Mouse (Mus musculus) MEL (cell line): Measurements from ENCODE around the gene Pycr1. TPM values are rescaled to one million over a fixed set of nuclear protein-coding genes. Genes with fewer than 3 reads are reported as not detected.

Source experiments
- DNase-seq: peaks from one replicate; pipeline ENCODE4 v3.0.0; 2011; ENCODE audit warnings: low read depth, low spot score
- H3K27ac ChIP-seq: 2 replicates; pipeline ENCODE4 v1.5.1; 2012; ENCODE audit warnings: low read depth, mild to moderate bottlenecking, control low read depth, low read length, moderate library complexity; ENCODE audit not compliant: control insufficient read depth
- H3K27me3 ChIP-seq, 2 experiments: fragments of 150-350 bp in 1 of 2; sonication (generic) in 1 of 2; 2 replicates each; pipeline ENCODE4 v1.6.1; 2012; ENCODE audit warnings: low read length in 2 of 2, mild to moderate bottlenecking in 2 of 2, improper control_type of control experiment in 1 of 2, moderate library complexity in 1 of 2; ENCODE audit not compliant: insufficient read depth in 2 of 2, control insufficient read depth in 1 of 2
- H3K36me3 ChIP-seq, 2 experiments: 2 replicates each; pipeline ENCODE4 v1.6.1; 2012 to 2014; ENCODE audit warnings: low read length in 2 of 2, improper control_type of control experiment in 1 of 2, inconsistent platforms in 1 of 2, mild to moderate bottlenecking in 1 of 2; ENCODE audit not compliant: insufficient read depth in 2 of 2, control insufficient read depth in 1 of 2
- H3K4me1 ChIP-seq, 2 experiments: fragments of 150-350 bp in 1 of 2; sonication (generic) in 1 of 2; 2 replicates each; pipeline ENCODE4 v1.6.1; 2012; ENCODE audit warnings: low read length in 2 of 2, improper control_type of control experiment in 1 of 2, mild to moderate bottlenecking in 1 of 2; ENCODE audit not compliant: insufficient read depth in 2 of 2, control insufficient read depth in 1 of 2
- H3K4me3 ChIP-seq, 2 experiments: fragments of 150-350 bp in 1 of 2; sonication (generic) in 1 of 2; 2 replicates each; pipeline ENCODE4 v1.5.1; 2012; ENCODE audit warnings: low read depth in 2 of 2, low read length in 2 of 2, mild to moderate bottlenecking in 2 of 2, moderate library complexity in 2 of 2, control low read depth in 1 of 2, improper control_type of control experiment in 1 of 2; ENCODE audit not compliant: control insufficient read depth in 1 of 2, insufficient read depth in 1 of 2
- H3K79me2 ChIP-seq: 2 replicates; pipeline ENCODE4 v1.6.1; 2012; ENCODE audit warnings: mild to moderate bottlenecking, low read length, moderate library complexity; ENCODE audit not compliant: control insufficient read depth, poor library complexity, insufficient read depth
- H3K9ac ChIP-seq: 2 replicates; pipeline ENCODE4 v1.6.1; 2012; ENCODE audit warnings: low read depth, mild to moderate bottlenecking, control low read depth, low read length, moderate library complexity; ENCODE audit not compliant: control insufficient read depth, poor library complexity, severe bottlenecking
- H3K9me3 ChIP-seq: fragments of 150-350 bp; sonication (generic); replicated peaks from 2 replicates; pipeline ENCODE4 v1.6.1; 2012; ENCODE audit warnings: mild to moderate bottlenecking, low read length, improper control_type of control experiment, moderate library complexity; ENCODE audit not compliant: insufficient read depth
- BHLHE40 ChIP-seq: IDR thresholded peaks from 2 replicates; pipeline ENCODE4 v1.6.1; 2012; ENCODE audit warnings: low read depth, mild to moderate bottlenecking, inconsistent platforms, low read length, improper control_type of control experiment, borderline replicate concordance
- CHD1 ChIP-seq: IDR thresholded peaks from 2 replicates; pipeline ENCODE4 v1.6.1; 2012; ENCODE audit warnings: low read depth, mild to moderate bottlenecking, inconsistent platforms, low read length, improper control_type of control experiment
- CHD2 ChIP-seq: IDR thresholded peaks from 2 replicates; pipeline ENCODE4 v1.6.1; 2011; ENCODE audit warnings: low read length, improper control_type of control experiment
- CTCF ChIP-seq, 3 experiments: IDR thresholded peaks in 2 of 3; conservative IDR thresholded peaks in 1 of 3; 2 replicates each; pipeline ENCODE4 v1.5.1; 2011 to 2012; ENCODE audit warnings: low read length in 3 of 3, low read depth in 2 of 3, mild to moderate bottlenecking in 2 of 3, improper control_type of control experiment in 1 of 3, inconsistent platforms in 1 of 3, mixed read lengths in 1 of 3, moderate library complexity in 1 of 3; ENCODE audit not compliant: control insufficient read depth in 1 of 3, insufficient read depth in 1 of 3, poor library complexity in 1 of 3, severe bottlenecking in 1 of 3
- E2F4 ChIP-seq: IDR thresholded peaks from 2 replicates; pipeline ENCODE4 v1.6.1; 2011; ENCODE audit warnings: low read depth, low read length, improper control_type of control experiment, borderline replicate concordance
- ELF1 ChIP-seq: IDR thresholded peaks from 2 replicates; pipeline ENCODE4 v1.6.1; 2014; ENCODE audit warnings: low read depth, mild to moderate bottlenecking, inconsistent platforms, low read length, improper control_type of control experiment, moderate library complexity
- ETS1 ChIP-seq: IDR thresholded peaks from 2 replicates; pipeline ENCODE4 v1.6.1; 2012; ENCODE audit warnings: low read depth, mild to moderate bottlenecking, inconsistent platforms, low read length, improper control_type of control experiment, moderate library complexity
- GABPA ChIP-seq: IDR thresholded peaks from 2 replicates; pipeline ENCODE4 v1.6.1; 2012; ENCODE audit warnings: low read depth, mild to moderate bottlenecking, inconsistent platforms, low read length, improper control_type of control experiment, moderate library complexity
- GATA1 ChIP-seq: IDR thresholded peaks from 2 replicates; pipeline ENCODE4 v1.6.1; 2011; ENCODE audit warnings: low read depth, low read length, improper control_type of control experiment
- KAT2A ChIP-seq: conservative IDR thresholded peaks from 2 replicates; pipeline ENCODE4 v1.6.1; 2012; ENCODE audit warnings: low read depth, low read length, improper control_type of control experiment, inconsistent platforms
- MAFK ChIP-seq: IDR thresholded peaks from 2 replicates; pipeline ENCODE4 v1.6.1; 2011; ENCODE audit warnings: low read depth, mild to moderate bottlenecking, low read length, improper control_type of control experiment, borderline replicate concordance
- MYC ChIP-seq: IDR thresholded peaks from 2 replicates; pipeline ENCODE4 v1.6.1; 2011; ENCODE audit warnings: low read depth, mild to moderate bottlenecking, low read length, improper control_type of control experiment, moderate library complexity
- NELFE ChIP-seq: IDR thresholded peaks from 2 replicates; pipeline ENCODE4 v1.6.1; 2011; ENCODE audit warnings: low read depth, low read length, improper control_type of control experiment
- NRF1 ChIP-seq: IDR thresholded peaks from 2 replicates; pipeline ENCODE4 v1.6.1; 2014; ENCODE audit warnings: low read depth, mild to moderate bottlenecking, inconsistent platforms, low read length, improper control_type of control experiment, moderate library complexity; ENCODE audit not compliant: poor library complexity, insufficient read depth, severe bottlenecking
- POLR2AphosphoS5 ChIP-seq: IDR thresholded peaks from 2 replicates; pipeline ENCODE4 v1.6.1; 2012; ENCODE audit warnings: low read depth, borderline replicate concordance, mild to moderate bottlenecking, inconsistent platforms, low read length, moderate library complexity, mixed read lengths
- RAD21 ChIP-seq: IDR thresholded peaks from 2 replicates; pipeline ENCODE4 v1.6.1; 2011; ENCODE audit warnings: mild to moderate bottlenecking, low read depth, low read length, improper control_type of control experiment
- RCOR1 ChIP-seq: IDR thresholded peaks from 2 replicates; pipeline ENCODE4 v1.6.1; 2012; ENCODE audit warnings: low read depth, mild to moderate bottlenecking, inconsistent platforms, low read length, improper control_type of control experiment
- SIN3A ChIP-seq: IDR thresholded peaks from 2 replicates; pipeline ENCODE4 v1.6.1; 2012; ENCODE audit warnings: low read length, improper control_type of control experiment, inconsistent platforms
- TAL1 ChIP-seq: IDR thresholded peaks from 2 replicates; pipeline ENCODE4 v1.6.1; 2012; ENCODE audit warnings: mild to moderate bottlenecking, inconsistent platforms, low read length, moderate library complexity, mixed read lengths
- TCF12 ChIP-seq: IDR thresholded peaks from 2 replicates; pipeline ENCODE4 v1.6.1; 2014; ENCODE audit warnings: low read depth, mild to moderate bottlenecking, inconsistent platforms, low read length, improper control_type of control experiment, moderate library complexity
- USF2 ChIP-seq, 2 experiments: IDR thresholded peaks; 2 replicates each; pipeline ENCODE4 v1.6.1; 2011 to 2012; ENCODE audit warnings: improper control_type of control experiment in 2 of 2, low read length in 2 of 2, borderline replicate concordance in 1 of 2, inconsistent platforms in 1 of 2, low read depth in 1 of 2, mild to moderate bottlenecking in 1 of 2; ENCODE audit not compliant: insufficient read depth in 1 of 2
- ZC3H11A ChIP-seq: IDR thresholded peaks from 2 replicates; pipeline ENCODE4 v1.6.1; 2012; ENCODE audit warnings: low read depth, mild to moderate bottlenecking, inconsistent platforms, low read length, improper control_type of control experiment
- ZMIZ1 ChIP-seq: IDR thresholded peaks from 2 replicates; pipeline ENCODE4 v1.6.1; 2012; ENCODE audit warnings: low read depth, mild to moderate bottlenecking, inconsistent platforms, low read length, improper control_type of control experiment, moderate library complexity
- ZNF384 ChIP-seq: IDR thresholded peaks from 2 replicates; pipeline ENCODE4 v1.6.1; 2012; ENCODE audit warnings: low read depth, mild to moderate bottlenecking, inconsistent platforms, low read length, improper control_type of control experiment
- polyA plus RNA-seq, 2 experiments: library from polyadenylated mRNA; stranded (reverse) in 1 of 2; unstranded in 1 of 2; fragments of >175 nt in 1 of 2; fragments of >200 nt in 1 of 2; gene quantifications; 2 replicates each; pipeline versions ENCODE4 v1.2.1 to v1.2.4; 2012; ENCODE audit warnings: low replicate concordance in 2 of 2, low read depth in 1 of 2; ENCODE audit not compliant: insufficient read length in 2 of 2, insufficient read depth in 1 of 2, missing spikeins in 1 of 2
- total RNA-seq: library from RNA; depleted of rRNA; stranded (reverse); fragments of 300-350 nt; gene quantifications from 2 replicates; pipeline ENCODE4 v1.2.3, GENCODE M21; 2012

The Pycr1 gene
- total and polyA plus RNA-seq, 3 experiments, result 2.6 to 15.3 TPM; not detected in 1

- Histone ChIP-seq H3K27ac (no peak overlapping the region), H3K9me3 (no peaks in the 10 kb centered on the region), H3K4me1 (no peaks in the 10 kb centered on the region), H3K4me3 (no peak overlapping the region), H3K9ac (no peak overlapping the region), H3K27me3 (peaks cover 0 to 2% of the 10 kb centered on the region in 2 experiments; a peak in 2 of 4 replicates), H3K79me2 (no peaks in the 10 kb centered on the region)
- no peak for DNase-seq
- TF ChIP-seq ZNF384 (no peak), GATA1 (no peak), TAL1 (no peak), ZC3H11A (no peak), MYC (no peak), NRF1 (no peak), MAFK (no peak), RCOR1 (no peak)
- TF ChIP-seq, all 39 proteins: peak for 0
- H3K36me3 ChIP-seq, result no peaks in the 10 kb centered on the region
These were observed 21.8 kb upstream of the Pycr1 start for GRCm38 (mm10) chr11:120665406-120665805.

GRCm38 (mm10) chr11:120663714-120664113, 20.1 kb upstream of the Pycr1 start:
- H3K4me3 ChIP-seq, result no peak overlapping the region
- H3K27ac ChIP-seq, result no peak overlapping the region
- H3K4me1 ChIP-seq, result no peaks in the 10 kb centered on the region
- no peak overlapping the region for H3K9ac ChIP-seq
- no peaks in the 10 kb centered on the region for H3K79me2 ChIP-seq
- TF ChIP-seq ZNF384 (no peak), BHLHE40 (no peak), RAD21 (no peak), ETS1 (no peak), CHD2 (no peak), ZMIZ1 (no peak), GATA1 (no peak), KAT2A (no peak), GABPA (no peak), SIN3A (no peak), E2F4 (no peak), TCF12 (no peak), ELF1 (no peak), MYC (no peak), CHD1 (no peak), CTCF (IDR thresholded peaks at IDR 0.05 in 2 of 3, conservative IDR thresholded peaks at IDR 0.05 in 1 of 3; ENCODE audit: control insufficient read depth in 1 of 3, insufficient read depth in 1 of 3, low read depth in 2 of 3, low read length in 3 of 3, poor library complexity in 1 of 3, severe bottlenecking in 1 of 3) (no peak), TAL1 (no peak), USF2 (IDR thresholded peaks at IDR 0.05; ENCODE audit: borderline replicate concordance in 1 of 2, insufficient read depth in 1 of 2, low read depth in 1 of 2, low read length in 2 of 2) (no peak), POLR2AphosphoS5 (no peak), NELFE (no peak)
- H3K27me3 ChIP-seq, result peaks cover 0 to 2% of the 10 kb centered on the region in 2 experiments; a peak in 2 of 4 replicates
- no peaks in the 10 kb centered on the region for H3K36me3 ChIP-seq
- DNase-seq, result no peak
- no peaks in the 10 kb centered on the region for H3K9me3 ChIP-seq
